Mouse (Mus musculus) liver, postnatal 0 days (tissue): ENCODE data around the gene Tmtc4.

Source experiments
- CTCF ChIP-seq: sonication (generic); IDR thresholded peaks from 2 replicates; pipeline ENCODE4 v1.5.1; 2016; ENCODE audit warnings: antibody characterized with exemption, low read depth
- EP300 ChIP-seq: IDR thresholded peaks from 2 replicates; pipeline ENCODE4 v1.6.1; 2016; ENCODE audit warnings: antibody characterized with exemption, low read depth, mild to moderate bottlenecking

GRCm38 (mm10) chr14:122875636-122876035 lies 108.2 kb downstream of the Tmtc4 start:
- TF ChIP-seq CTCF (no peak), EP300 (no peak)
